ENCODE assay signal across 11 mouse cellular contexts in genomic region chr7:92878575-92879285, GRCm38 (mm10). TPM values are rescaled to one million over a fixed set of nuclear protein-coding genes. Genes with fewer than 3 reads are reported as not detected.
A peak's percentile ranks its signal among the peaks of the same experiment; 100 is the strongest.
DNase-seq lines count a peak whose midpoint lies in the region; ATAC-seq and TF ChIP-seq lines count a peak whose summit lies in the region.
"Had no signal": no experiment of that assay in that cellular context is flagged by ENCODE, and none has a peak within 500 bp of the region (broad histone marks: within the 10 kb centered on the region; RNA-seq: fewer than 3 reads in every experiment).

No protein-coding gene starts in this region.

- peak overlapping the region; percentile 97 for H3K4me2 ChIP-seq in liver, embryonic 15.5 days
- H3K4me2 ChIP-seq in hindbrain, postnatal 0 days (ENCODE audit: low read depth, low read length) = no peak overlapping the region
- H3K4me2 ChIP-seq in hindbrain, embryonic 12.5 days (replicated peaks) = no peak overlapping the region
- no peak overlapping the region for H3K4me2 ChIP-seq in midbrain, postnatal 0 days (ENCODE audit: low read depth, low read length, poor library complexity, severe bottlenecking)

- peak; percentile 17 for DNase-seq in kidney, adult 11 months
- DNase-seq in kidney, postnatal 10 days = no peak
- DNase-seq in hindbrain, postnatal 0 days (ENCODE audit: low spot score) = no peak
- no peak for DNase-seq in midbrain, postnatal 0 days (ENCODE audit: low spot score)
- DNase-seq: cerebellum, adult 2 months; thymus, postnatal 25 days had no signal

- WGBS in liver, embryonic 15.5 days (ENCODE audit: insufficient replicate concordance) = 39% methylated on average over 7 of the region's 7 CpGs
- WGBS in hindbrain, postnatal 0 days = 88% methylated on average over 7 of the region's 7 CpGs
- WGBS in hindbrain, embryonic 12.5 days = 84% methylated on average over 7 of the region's 7 CpGs
- 86% methylated on average over 7 of the region's 7 CpGs for WGBS in midbrain, postnatal 0 days

- H3K27me3 ChIP-seq in liver, embryonic 15.5 days = no peaks in the 10 kb centered on the region
- no peaks in the 10 kb centered on the region for H3K27me3 ChIP-seq in hindbrain, postnatal 0 days (ENCODE audit: insufficient read depth, low read length)
- H3K27me3 ChIP-seq in hindbrain, embryonic 12.5 days = no peaks in the 10 kb centered on the region
- no peaks in the 10 kb centered on the region for H3K27me3 ChIP-seq in midbrain, postnatal 0 days (ENCODE audit: insufficient read depth, low read length)

- peaks cover 70% of the 10 kb centered on the region for H3K4me1 ChIP-seq in liver, embryonic 15.5 days (replicated peaks)
- H3K4me1 ChIP-seq in hindbrain, postnatal 0 days (ENCODE audit: insufficient read depth, low read length) = no peaks in the 10 kb centered on the region
- H3K4me1 ChIP-seq in hindbrain, embryonic 12.5 days = peaks cover 17% of the 10 kb centered on the region
- H3K4me1 ChIP-seq in midbrain, postnatal 0 days (ENCODE audit: insufficient read depth, low read length) = 0 out of 2 replicates have a peak, but pooled peaks cover under 1% of the 10 kb centered on the region

- H3K9me3 ChIP-seq in liver, embryonic 15.5 days (replicated peaks) = no peaks in the 10 kb centered on the region
- no peaks in the 10 kb centered on the region for H3K9me3 ChIP-seq in hindbrain, postnatal 0 days (ENCODE audit: low read length)
- H3K9me3 ChIP-seq in hindbrain, embryonic 12.5 days (replicated peaks) = no peaks in the 10 kb centered on the region
- H3K9me3 ChIP-seq in midbrain, postnatal 0 days (ENCODE audit: low read length) = no peaks in the 10 kb centered on the region
- H3K9me3 ChIP-seq: forebrain, embryonic 10.5 days had no signal

- ATAC-seq in common myeloid progenitor, adult 5-6 weeks (replicated peaks; ENCODE audit: low read depth, poor library complexity, severe bottlenecking) = peak; percentile 24
- ATAC-seq in liver, embryonic 15.5 days (ENCODE audit: insufficient read depth) = no peak
- ATAC-seq in monocyte, adult 5-6 weeks (replicated peaks; ENCODE audit: insufficient number of reproducible peaks, low FRiP score, low TSS enrichment, poor library complexity, severe bottlenecking) = peak; percentile 55
- no peak for ATAC-seq in hindbrain, postnatal 0 days
- no peak for ATAC-seq in hindbrain, embryonic 12.5 days (ENCODE audit: low FRiP score)
- ATAC-seq in midbrain, postnatal 0 days (ENCODE audit: low FRiP score) = no peak

- H3K9ac ChIP-seq in liver, embryonic 15.5 days = 0 out of 2 replicates have a peak overlapping the region, but pooled peaks have one; percentile 11
- no peak overlapping the region for H3K9ac ChIP-seq in hindbrain, postnatal 0 days (replicated peaks; ENCODE audit: low read length)
- no peak overlapping the region for H3K9ac ChIP-seq in hindbrain, embryonic 12.5 days
- H3K9ac ChIP-seq in midbrain, postnatal 0 days (replicated peaks; ENCODE audit: low read length, poor library complexity, severe bottlenecking) = no peak overlapping the region

- TF ChIP-seq CTCF in hindbrain, postnatal 0 days (IDR thresholded peaks at IDR 0.05; ENCODE audit: low read depth) = no peak
- no peak for TF ChIP-seq CTCF in midbrain, postnatal 0 days (IDR thresholded peaks at IDR 0.05)

- peak overlapping the region; percentile 61 for H3K27ac ChIP-seq in liver, embryonic 15.5 days (replicated peaks)
- H3K27ac ChIP-seq in hindbrain, postnatal 0 days = no peak overlapping the region
- H3K27ac ChIP-seq in hindbrain, embryonic 12.5 days = no peak overlapping the region
- no peak overlapping the region for H3K27ac ChIP-seq in midbrain, postnatal 0 days (ENCODE audit: low read depth, low read length)
- H3K27ac ChIP-seq: forebrain, embryonic 10.5 days had no signal

- 0 out of 2 replicates have a peak overlapping the region, but pooled peaks have one; percentile 84 for H3K4me3 ChIP-seq in liver, embryonic 15.5 days (replicated peaks)
- no peak overlapping the region for H3K4me3 ChIP-seq in hindbrain, postnatal 0 days (ENCODE audit: low read length)
- no peak overlapping the region for H3K4me3 ChIP-seq in hindbrain, embryonic 12.5 days
- H3K4me3 ChIP-seq in midbrain, postnatal 0 days (ENCODE audit: low read depth, low read length) = no peak overlapping the region
- H3K4me3 ChIP-seq: forebrain, embryonic 10.5 days had no signal

- H3K36me3 ChIP-seq in liver, embryonic 15.5 days (replicated peaks) = no peaks in the 10 kb centered on the region; the same call in 1 of the 2 replicates
- H3K36me3 ChIP-seq in hindbrain, postnatal 0 days (ENCODE audit: insufficient read depth, low read length) = no peaks in the 10 kb centered on the region
- H3K36me3 ChIP-seq in hindbrain, embryonic 12.5 days = no peaks in the 10 kb centered on the region
- H3K36me3 ChIP-seq in midbrain, postnatal 0 days (ENCODE audit: insufficient read depth, low read length) = no peaks in the 10 kb centered on the region

RNA-seq across cellular contexts. Expression of gene Prcp, which starts 4.5 kb away (rescaled TPM):
- total RNA-seq in common myeloid progenitor, adult 5-6 weeks (2017) = 52.6 and 59.2 TPM in 2 replicates
- polyA plus RNA-seq in liver, embryonic 15.5 days (2015; fragmentation: Nextera tagmentation; extraction: Ambion mirVana) = 12.7 and 13.5 TPM in 2 replicates
- total RNA-seq in monocyte, adult 5-6 weeks (2017) = 48.1 to 63.6 TPM (median 48.4 TPM) in 3 replicates
- 19.2 and 23.2 TPM in 2 replicates for total RNA-seq in hindbrain, postnatal 0 days (2014; rRNA removed)
- 13.3 and 14.3 TPM in 2 replicates for polyA plus RNA-seq in hindbrain, postnatal 0 days (2015; fragmentation: Nextera tagmentation; extraction: Ambion mirVana)
- polyA plus RNA-seq in hindbrain, embryonic 12.5 days (2016; fragmentation: Nextera tagmentation; extraction: Ambion mirVana) = 23.2 and 24.7 TPM in 2 replicates
- 20.1 and 22.1 TPM in 2 replicates for total RNA-seq in midbrain, postnatal 0 days (2014; rRNA removed)
- polyA plus RNA-seq in midbrain, postnatal 0 days (2015; fragmentation: Nextera tagmentation; extraction: Ambion mirVana) = 12.8 and 14.3 TPM in 2 replicates

RNA-seq across cellular contexts. Expression of gene Ddias, which starts 4.7 kb away (rescaled TPM):
- total RNA-seq in common myeloid progenitor, adult 5-6 weeks (2017) = 23.0 and 23.7 TPM in 2 replicates
- polyA plus RNA-seq in liver, embryonic 15.5 days (2015; fragmentation: Nextera tagmentation; extraction: Ambion mirVana) = 9.2 and 9.5 TPM in 2 replicates
- total RNA-seq in monocyte, adult 5-6 weeks (2017) = 1.2 to 3.6 TPM (median 2.6 TPM) in 3 replicates
- 1.4 and 1.8 TPM in 2 replicates for total RNA-seq in hindbrain, postnatal 0 days (2014; rRNA removed)
- polyA plus RNA-seq in hindbrain, postnatal 0 days (2015; fragmentation: Nextera tagmentation; extraction: Ambion mirVana) = 3.5 and 3.8 TPM in 2 replicates
- 13.3 and 13.5 TPM in 2 replicates for polyA plus RNA-seq in hindbrain, embryonic 12.5 days (2016; fragmentation: Nextera tagmentation; extraction: Ambion mirVana)
- 3.4 and 3.7 TPM in 2 replicates for total RNA-seq in midbrain, postnatal 0 days (2014; rRNA removed)
- polyA plus RNA-seq in midbrain, postnatal 0 days (2015; fragmentation: Nextera tagmentation; extraction: Ambion mirVana) = 2.2 and 2.4 TPM in 2 replicates

Comparison
In these comparisons a context has a peak if more than half of its experiments do, and no peak if none do; other contexts are left out.
1. ATAC-seq: peak in common myeloid progenitor, adult 5-6 weeks (single experiment) and monocyte, adult 5-6 weeks (single experiment); none in liver, embryonic 15.5 days (single experiment), hindbrain, postnatal 0 days (single experiment), hindbrain, embryonic 12.5 days (single experiment) and midbrain, postnatal 0 days (single experiment).